In the genomic region with DNA sequence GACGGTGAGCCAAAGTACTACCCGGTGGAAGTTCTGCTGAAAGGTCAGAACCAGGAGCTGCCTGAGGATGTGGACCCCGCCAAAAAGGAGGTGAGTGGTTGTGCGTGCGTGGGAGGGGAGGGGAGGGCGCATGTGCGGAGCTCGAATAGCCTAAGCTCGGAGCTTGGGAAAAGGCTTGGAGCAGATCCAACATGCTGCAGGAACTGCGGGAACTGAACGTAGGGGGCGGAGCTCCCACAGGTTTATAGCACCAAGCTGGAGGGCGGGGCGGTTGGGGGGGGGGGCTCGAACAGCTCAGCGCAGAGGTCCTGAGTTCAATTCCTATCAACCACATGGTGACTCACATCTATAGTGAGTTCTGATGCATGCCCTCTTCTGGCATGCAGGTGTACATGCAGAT, we compare ENCODE assay signal across 29 mouse cellular contexts. TPM values are rescaled to one million over a fixed set of nuclear protein-coding genes. Genes with fewer than 3 reads are reported as not detected.
"Had no signal": no experiment of that assay in that cellular context is flagged by ENCODE, and none has a peak within 500 bp of the region (broad histone marks: within the 10 kb centered on the region; RNA-seq: fewer than 3 reads in every experiment).

No protein-coding gene starts in this region.

- H3K4me1 ChIP-seq: heart, embryonic 12.5 days; hindbrain, embryonic 12.5 days; intestine, embryonic 15.5 days; kidney, embryonic 15.5 days; liver, embryonic 12.5 days had no signal

- DNase-seq: gastrocnemius, postnatal 14 days; gastrocnemius, postnatal 36 days; heart, adult 11 months; heart, adult 2 months; heart, postnatal 10 days; heart, postnatal 4 days; kidney, adult 18-20 months; kidney, adult 9 months; kidney, postnatal 10 days; kidney, postnatal 25 days; kidney, postnatal 4 days; layer of hippocampus, postnatal 36 days; left cerebral cortex, postnatal 4 days had no signal

- H3K4me3 ChIP-seq: heart, adult 2 months; heart, embryonic 12.5 days; hindbrain, embryonic 10.5 days; hindbrain, embryonic 12.5 days; intestine, embryonic 15.5 days; kidney, embryonic 15.5 days; layer of hippocampus, adult 2 months; limb, embryonic 12.5 days; limb, embryonic 15.5 days; liver, embryonic 12.5 days had no signal

- H3K4me2 ChIP-seq: heart, embryonic 12.5 days; hindbrain, embryonic 12.5 days; hindbrain, embryonic 14.5 days; intestine, embryonic 15.5 days; kidney, embryonic 15.5 days; limb, embryonic 12.5 days; limb, embryonic 15.5 days; liver, embryonic 12.5 days had no signal

- ATAC-seq: hindbrain, embryonic 16.5 days; inflammation-experienced regulatory T-cells, adult 6 months; intestine, embryonic 15.5 days; intestine, postnatal 0 days; liver, embryonic 12.5 days had no signal

- H3K9ac ChIP-seq: heart, embryonic 12.5 days; hindbrain, embryonic 12.5 days; hindbrain, embryonic 14.5 days; intestine, embryonic 15.5 days; kidney, embryonic 15.5 days; limb, embryonic 12.5 days; limb, embryonic 15.5 days; liver, embryonic 12.5 days had no signal

- H3K9me3 ChIP-seq: heart, embryonic 12.5 days; hindbrain, embryonic 10.5 days; hindbrain, embryonic 12.5 days; intestine, embryonic 15.5 days; kidney, embryonic 15.5 days; limb, embryonic 12.5 days; limb, embryonic 15.5 days; liver, embryonic 12.5 days had no signal

- H3K27ac ChIP-seq: heart, adult 2 months; hindbrain, embryonic 10.5 days; hindbrain, embryonic 12.5 days; hindbrain, embryonic 14.5 days; intestine, embryonic 15.5 days; kidney, embryonic 15.5 days; layer of hippocampus, adult 2 months; limb, embryonic 15.5 days; liver, embryonic 12.5 days had no signal

- H3K27me3 ChIP-seq: heart, embryonic 12.5 days; hindbrain, embryonic 12.5 days; intestine, embryonic 15.5 days; kidney, embryonic 15.5 days; limb, embryonic 12.5 days; limb, embryonic 15.5 days had no signal

RNA-seq across cellular contexts. Expression of a gene that starts 22.9 kb away (rescaled TPM):
- total RNA-seq: gastrocnemius, adult 8-10 months; heart, adult 2 months; liver, adult 2 months had no signal

RNA-seq across cellular contexts. Expression of a gene that starts 29.6 kb away (rescaled TPM):
- total RNA-seq: gastrocnemius, adult 8-10 months; liver, adult 2 months had no signal
- polyA plus RNA-seq: heart, embryonic 14.5 days; hindbrain, embryonic 12.5 days; hindbrain, embryonic 14.5 days; inflammation-experienced regulatory T-cells, adult 6 months; intestine, postnatal 0 days had no signal
